Mouse (Mus musculus) gastrocnemius, adult 2 months (tissue): Measurements from ENCODE around the gene Itga5. TPM values are rescaled to one million over a fixed set of nuclear protein-coding genes. Genes with fewer than 3 reads are reported as not detected.
"Not testable (repeated sequence)": the region's sequence is repeated elsewhere in the genome, so short reads cannot be mapped to it uniquely, and the experiment has no call there.

Source experiments
- DNase-seq: peaks from one replicate; pipeline ENCODE4 v3.0.0; 2022
- H3K27ac ChIP-seq: fragments of 200-600 bp; 2 replicates; pipeline ENCODE4 v1.8.1; 2022; ENCODE audit warnings: mild to moderate bottlenecking
- H3K4me3 ChIP-seq: fragments of 200-600 bp; 2 replicates; pipeline ENCODE4 v1.8.1; 2022; ENCODE audit warnings: mild to moderate bottlenecking, moderate library complexity
- CTCF ChIP-seq: fragments of 200-600 bp; IDR thresholded peaks from 2 replicates; pipeline ENCODE4 v1.8.1; 2022; ENCODE audit warnings: antibody characterized with exemption, mild to moderate bottlenecking, moderate library complexity
- intact Hi-C: fragments of 180-260 bp; cut with DNase I; formaldehyde crosslinking; loops from one replicate; pipeline ENCODE4 v1.15.1; 2025
- long read RNA-seq, 2 experiments: library from polyadenylated mRNA; stranded (forward); transcript quantifications; one replicate each; pipeline ENCODE4 v2.0.0; 2021
- total RNA-seq, 2 experiments: library from RNA; stranded (reverse); gene quantifications; 2 replicates each; pipeline ENCODE4 v1.2.3; 2021

The Itga5 gene
- total RNA-seq = 1 to 10 TPM; 5.0 to 10.0 TPM
- long read RNA-seq, experiment 1, full-length matches to known transcripts = 18 of 31 reads
- long read RNA-seq, experiment 1, partial matches to known transcripts = 11 of 31 reads
- long read RNA-seq, experiment 1, other reads (novel, unspliced or antisense) = 2 of 31 reads
- long read RNA-seq, experiment 2, full-length matches to known transcripts = 6 of 14 reads
- long read RNA-seq, experiment 2, partial matches to known transcripts = 5 of 14 reads
- long read RNA-seq, experiment 2, other reads (novel, unspliced or antisense) = 3 of 14 reads

DNA sequence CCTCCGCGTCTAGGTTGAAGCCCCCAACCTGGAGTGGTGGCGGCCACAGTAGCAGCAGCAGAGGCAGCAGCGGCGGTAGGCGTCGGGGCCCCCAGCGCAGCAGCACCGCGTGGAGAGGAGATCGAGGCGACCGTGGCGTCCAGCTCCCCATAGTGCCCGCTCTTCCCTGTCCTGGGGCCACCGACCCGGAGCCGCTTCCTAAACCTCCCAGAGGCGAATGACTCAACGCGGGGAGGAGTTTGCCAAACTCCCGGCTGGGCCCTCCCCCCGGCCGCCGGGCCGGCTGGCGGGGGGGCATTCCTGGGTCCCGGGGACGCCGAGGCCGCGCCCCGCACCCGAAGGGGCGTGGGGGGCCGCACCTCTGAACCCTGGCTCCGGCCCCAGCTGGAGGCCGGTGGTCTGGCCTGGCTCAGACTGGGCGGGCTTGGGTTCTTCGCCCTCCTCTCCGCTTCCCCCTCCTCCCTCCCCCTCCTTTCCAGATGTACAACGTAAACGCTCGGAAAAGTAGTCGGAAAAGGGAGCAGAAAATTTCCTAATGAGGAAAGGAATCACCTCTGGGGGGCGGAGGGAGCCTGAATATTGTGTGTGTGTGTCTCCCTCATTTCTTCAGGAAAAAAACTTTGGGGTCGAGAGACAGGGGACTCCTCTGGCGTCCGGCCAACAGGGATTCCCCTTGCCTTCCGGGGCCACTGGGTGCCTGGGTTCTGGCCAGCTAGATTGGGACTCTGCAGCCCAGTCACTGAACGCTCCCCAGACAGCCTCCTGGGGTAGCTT is at the start of gene Itga5:
Gene Itga5, minus strand, starts transcription at position 388 of the 774 bp plus-strand sequence.
- peak; percentile 91 for DNase-seq
- intact Hi-C loops = no loop called here
- peak within 1 kb of the TSS; percentile 96 for H3K27ac ChIP-seq
- H3K4me3 ChIP-seq = peak within 1 kb of the TSS; percentile 98
- no peak for TF ChIP-seq CTCF

DNA sequence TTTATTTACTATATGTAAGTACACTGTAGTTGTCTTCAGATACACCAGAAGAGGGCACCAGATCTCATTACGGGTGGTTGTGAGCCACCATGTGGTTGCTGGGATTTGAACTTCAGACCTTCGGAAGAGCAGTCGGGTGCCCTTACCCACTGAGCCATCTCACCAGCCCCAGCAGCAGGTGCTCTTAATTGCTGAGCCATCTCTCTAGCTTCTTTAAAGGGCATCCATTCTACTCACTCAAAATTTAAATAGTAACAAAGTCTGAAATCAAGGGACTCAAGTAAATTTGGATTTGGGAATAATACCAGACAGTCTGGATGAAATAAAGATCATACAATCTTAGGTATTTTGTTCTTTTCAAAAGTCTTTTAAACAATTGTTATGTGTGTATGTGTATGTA is 39.0 kb upstream of the Itga5 start:
- DNase-seq, H3K27ac ChIP-seq, H3K4me3 ChIP-seq, intact Hi-C loops: not testable (repeated sequence)

DNA sequence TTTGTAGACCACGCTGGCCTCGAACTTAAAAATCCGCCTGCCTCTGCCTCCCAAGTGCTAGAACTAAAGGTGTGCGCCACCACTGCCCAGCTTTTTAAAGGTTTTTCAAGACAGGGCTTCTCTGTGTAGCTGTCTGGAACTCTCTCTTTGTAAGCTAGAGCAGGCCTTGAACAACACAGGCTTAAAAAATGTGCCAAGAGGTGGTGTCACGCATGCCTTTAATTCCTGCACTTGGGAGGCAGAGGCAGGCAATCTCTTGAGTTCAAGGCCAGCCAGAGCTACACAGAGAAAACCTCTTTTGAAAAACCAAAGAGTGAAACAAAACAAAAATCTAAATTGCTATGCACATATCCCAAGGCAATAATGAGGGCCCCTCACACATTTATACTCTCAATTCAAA is 34.8 kb upstream of the Itga5 start:
- DNase-seq = no peak
- H3K4me3 ChIP-seq = no peak overlapping the region
- TF ChIP-seq CTCF = no peak
- intact Hi-C loops = no loop called here
- H3K27ac ChIP-seq = no peak overlapping the region

DNA sequence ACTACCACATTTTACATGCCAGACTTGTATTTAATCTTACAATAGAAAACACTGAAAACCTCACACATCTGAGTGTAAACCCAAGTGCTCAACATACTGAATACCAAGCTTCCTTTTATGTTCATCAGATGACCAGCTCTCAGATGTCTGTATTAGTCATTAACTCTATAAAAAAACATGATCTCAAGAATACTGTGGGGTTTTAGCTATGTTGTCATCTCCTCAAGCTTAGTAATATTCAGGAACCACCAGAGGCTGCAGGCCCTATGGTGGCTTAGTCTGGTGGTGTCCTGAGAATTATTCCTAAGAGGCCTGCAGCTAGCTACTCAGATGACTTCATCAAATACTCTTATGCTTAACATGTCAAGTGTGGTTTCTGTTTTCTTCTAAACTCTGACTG is 27.0 kb upstream of the Itga5 start:
- TF ChIP-seq CTCF = no peak
- Histone ChIP-seq H3K4me3 (no peak overlapping the region), H3K27ac (no peak overlapping the region)
- intact Hi-C loops = no loop called here
- DNase-seq = no peak

DNA sequence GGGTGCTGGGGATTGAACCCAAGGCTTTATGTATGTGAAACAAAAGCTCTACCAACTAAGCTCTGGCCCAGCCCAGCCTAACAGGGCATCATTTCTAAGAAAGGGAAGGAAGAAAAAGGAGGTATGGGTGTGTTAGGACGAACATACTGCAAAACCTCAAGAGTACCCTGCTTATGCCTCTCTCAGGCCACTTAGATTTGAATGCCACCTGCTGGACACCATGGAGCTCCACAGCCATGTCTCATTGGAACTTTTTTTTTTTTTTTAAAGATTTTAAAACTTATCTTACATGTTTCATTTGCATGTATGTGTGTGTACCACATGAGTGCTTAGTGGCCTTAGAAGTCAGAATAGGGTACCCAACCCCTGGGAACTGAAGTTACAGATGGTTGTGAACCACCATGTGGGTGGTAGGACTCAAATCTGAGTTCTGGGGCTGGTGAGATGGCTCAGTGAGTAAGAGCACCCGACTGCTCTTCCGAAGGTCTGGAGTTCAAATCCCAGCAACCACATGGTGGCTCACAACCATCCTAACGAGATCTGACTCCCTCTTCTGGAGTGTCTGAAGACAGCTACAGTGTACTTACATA is 22.1 kb upstream of the Itga5 start:
- Histone ChIP-seq H3K27ac (no peak overlapping the region), H3K4me3 (no peak overlapping the region)
- peak; percentile 85 for TF ChIP-seq CTCF
- intact Hi-C loops = loop anchor here (1.0 kb wide), 1 partner anchor 41 kb away; no protein-coding TSS in a partner anchor
- no peak for DNase-seq

DNA sequence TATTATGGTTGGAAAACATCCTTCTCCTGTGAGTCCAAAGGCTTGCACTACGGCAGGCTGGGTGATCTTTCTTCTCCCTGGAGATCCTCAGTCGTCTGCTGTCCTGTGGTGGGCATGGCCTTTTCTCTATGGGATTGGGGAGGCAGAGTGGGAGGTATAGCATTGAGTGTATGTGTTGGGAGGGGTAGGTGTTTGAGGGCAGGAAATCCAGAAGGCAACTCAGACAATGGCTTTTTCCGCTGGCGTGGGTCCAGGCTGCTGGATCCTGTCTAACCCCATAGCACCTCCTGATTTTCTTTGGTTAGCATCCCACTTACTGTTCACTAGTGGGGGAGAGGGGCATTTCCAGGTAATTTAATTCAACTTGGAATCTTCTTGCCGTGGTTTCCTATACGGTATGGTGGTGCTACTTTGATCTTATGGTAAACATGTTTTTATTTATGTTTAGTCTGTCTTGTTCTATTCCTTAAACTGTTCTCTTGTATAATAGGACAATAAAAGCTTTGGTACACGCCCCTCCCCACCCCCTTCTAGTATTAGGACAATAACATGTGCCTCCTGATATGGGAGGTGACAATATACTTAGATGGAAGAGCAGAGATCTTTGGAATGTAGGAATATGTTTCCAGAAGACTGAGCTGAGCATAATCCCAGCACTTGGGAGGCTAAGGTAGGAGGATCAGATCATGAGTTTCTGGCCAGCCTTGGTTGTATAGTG is 17.4 kb upstream of the Itga5 start:
- TF ChIP-seq CTCF = no peak
- intact Hi-C loops = no loop called here
- H3K27ac ChIP-seq = peak overlapping the region; percentile 78
- DNase-seq = peak; percentile 68
- peak overlapping the region; percentile 1 for H3K4me3 ChIP-seq

DNA sequence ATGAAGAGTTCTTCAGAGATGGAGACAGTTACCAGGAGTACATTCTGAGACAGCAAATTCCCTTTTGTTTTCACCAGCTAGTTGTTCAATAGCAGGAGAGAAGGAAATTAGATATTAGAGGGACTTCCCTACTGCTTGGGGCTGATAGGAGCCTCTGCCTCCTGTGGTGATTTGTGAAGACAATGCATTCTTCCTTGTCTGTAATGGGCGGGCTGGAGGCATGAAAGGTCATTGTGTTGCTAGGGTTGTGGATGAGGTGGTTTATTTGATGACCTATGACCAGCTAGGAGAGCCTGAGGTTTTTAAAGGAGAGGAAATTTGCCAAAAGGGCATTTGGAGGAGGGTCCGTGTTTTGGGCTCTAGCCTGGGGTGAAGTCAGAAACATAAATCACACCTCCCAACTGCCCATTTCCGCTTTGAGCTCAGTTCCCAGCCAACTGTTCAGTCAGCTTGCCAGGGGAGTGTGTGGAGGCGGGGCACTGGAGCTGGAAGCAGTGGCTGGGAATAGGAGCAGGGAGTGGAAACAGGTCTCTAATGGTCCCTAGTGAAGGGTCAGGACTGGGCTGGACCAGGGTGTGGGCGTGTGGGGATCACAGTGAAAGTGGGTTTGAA is 16.3 kb upstream of the Itga5 start:
- intact Hi-C loops = no loop called here
- DNase-seq = peak; percentile 67
- Histone ChIP-seq H3K4me3 (no peak overlapping the region; the same call in 1 of the 2 replicates), H3K27ac (peak overlapping the region; percentile 78)
- no peak for TF ChIP-seq CTCF

DNA sequence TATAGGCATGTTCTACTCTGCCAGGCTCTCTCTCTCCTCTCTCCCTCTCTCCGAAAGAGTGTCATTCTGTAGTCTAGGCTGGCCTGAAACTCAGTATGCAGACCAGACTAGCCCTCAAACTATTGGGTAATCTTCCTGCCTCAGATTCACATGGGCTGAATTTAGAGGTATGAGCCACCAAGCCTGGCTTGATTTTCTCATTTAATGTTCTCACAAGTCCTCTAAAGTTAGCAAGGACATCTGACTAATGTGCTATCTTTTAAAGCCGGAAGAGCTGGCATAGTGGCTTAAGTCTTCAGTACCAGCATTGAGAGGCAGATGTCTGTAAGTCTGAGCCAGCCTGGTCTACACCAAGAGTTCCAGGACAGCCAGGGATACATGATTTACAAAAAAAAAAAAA is 15.5 kb upstream of the Itga5 start:
- DNase-seq = no peak
- TF ChIP-seq CTCF = no peak
- intact Hi-C loops = no loop called here
- no peak overlapping the region for H3K4me3 ChIP-seq
- H3K27ac ChIP-seq = peak overlapping the region; percentile 78

DNA sequence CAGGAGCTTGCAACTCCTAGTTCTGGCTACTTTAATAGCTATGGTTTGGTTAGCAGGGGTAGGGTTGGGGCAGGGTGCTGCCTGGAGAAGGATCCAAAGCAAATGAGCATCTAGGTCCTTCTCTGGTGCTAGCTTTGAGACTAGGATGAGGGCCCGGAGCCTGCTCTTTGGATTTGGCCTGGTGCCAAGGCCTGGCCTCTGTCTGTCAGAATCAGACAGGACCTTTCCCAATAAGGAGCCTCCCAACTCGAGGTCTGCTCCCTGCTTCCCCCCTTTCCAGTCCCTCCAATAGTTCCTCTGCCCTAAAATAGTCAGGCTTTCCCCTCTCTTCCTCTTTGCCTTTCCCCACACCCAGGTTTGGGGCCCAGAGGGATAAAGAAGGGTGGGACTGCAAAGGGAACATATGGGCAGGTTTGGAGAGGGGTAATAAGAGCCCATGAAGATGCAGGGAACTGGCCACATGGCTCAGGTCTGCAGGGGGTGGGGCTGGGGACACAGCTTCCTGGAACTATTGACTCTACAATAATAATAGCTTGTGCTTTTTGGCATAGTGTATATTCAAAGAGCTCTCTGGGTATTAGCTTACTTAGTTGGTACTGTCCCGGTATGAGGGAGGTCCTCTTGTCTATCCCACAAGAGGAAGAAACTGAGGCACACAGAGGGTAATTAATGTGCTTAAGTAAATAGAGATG is 12.2 kb upstream of the Itga5 start:
- Histone ChIP-seq H3K4me3 (no peak overlapping the region), H3K27ac (peak overlapping the region; percentile 72)
- DNase-seq = peak; percentile 45
- intact Hi-C loops = no loop called here
- TF ChIP-seq CTCF = no peak

DNA sequence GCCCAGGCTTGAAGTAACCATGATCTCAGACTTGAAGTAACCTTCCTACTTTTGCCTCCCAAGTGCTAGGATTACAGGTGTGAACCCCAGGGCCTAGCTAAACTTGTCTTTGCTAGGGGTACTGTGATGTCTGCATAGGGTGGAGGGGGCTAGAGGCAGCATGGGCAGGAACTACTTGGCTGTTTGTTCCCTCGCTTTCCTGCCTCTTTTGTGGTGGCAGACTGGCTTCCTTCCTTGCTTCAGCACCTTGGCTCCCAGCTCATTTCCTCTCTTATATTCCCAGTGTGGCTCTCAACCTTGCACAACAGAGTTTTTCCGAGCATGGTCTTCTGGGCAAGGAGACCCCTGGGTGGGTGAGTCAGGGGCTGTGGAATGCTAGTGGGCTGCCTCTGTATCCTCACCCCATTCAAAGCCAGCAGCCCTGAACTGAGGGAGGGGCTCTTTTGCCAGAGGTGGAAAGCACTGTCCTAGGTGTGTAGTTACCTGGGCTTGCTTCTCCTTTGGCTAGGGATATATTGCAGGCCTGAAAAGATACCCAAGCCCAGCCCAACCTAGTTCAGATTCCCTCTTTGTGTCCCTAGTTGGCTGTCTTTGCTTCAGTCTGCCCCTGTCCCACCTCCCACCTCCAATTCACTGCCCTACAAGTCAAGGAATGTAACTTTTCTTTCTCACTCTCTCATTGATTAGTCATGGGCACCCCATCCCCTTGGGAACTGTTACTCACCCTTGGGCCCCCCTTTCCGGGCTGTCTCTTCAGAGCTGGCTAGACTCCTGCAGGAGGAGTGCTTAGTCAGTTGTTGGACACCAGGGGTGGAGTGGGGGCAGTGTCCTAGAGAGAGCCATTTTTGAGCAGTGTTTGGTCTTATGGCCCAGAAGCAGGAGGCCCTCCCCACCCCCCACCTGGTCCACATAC is 11.4 kb upstream of the Itga5 start:
- no peak for TF ChIP-seq CTCF
- Histone ChIP-seq H3K4me3 (no peak overlapping the region), H3K27ac (peak overlapping the region; percentile 72)
- no peak for DNase-seq
- intact Hi-C loops = no loop called here

DNA sequence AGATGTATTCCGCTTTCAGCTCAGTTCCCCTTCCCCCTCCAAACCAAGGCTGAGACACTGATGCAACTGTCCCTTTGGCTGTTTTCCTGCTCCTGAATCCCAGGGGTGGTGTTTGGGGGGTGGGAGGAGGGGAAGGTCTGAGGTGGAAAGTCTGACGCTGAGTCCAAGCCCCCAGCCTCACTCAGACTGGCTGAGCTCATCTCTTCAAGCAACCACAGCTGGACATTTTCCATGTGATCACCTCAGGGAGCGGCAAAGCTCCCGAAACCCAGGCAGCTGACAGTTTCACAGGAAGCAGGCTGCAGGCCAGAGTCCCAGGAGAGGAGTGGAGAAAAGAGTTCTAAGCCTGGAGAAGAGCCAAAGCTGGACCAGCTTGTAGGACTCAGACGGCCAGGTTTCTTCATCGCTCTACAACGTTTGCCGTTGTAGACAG is 10.3 kb upstream of the Itga5 start:
- intact Hi-C loops = no loop called here
- peak; percentile 54 for DNase-seq
- H3K4me3 ChIP-seq = no peak overlapping the region
- H3K27ac ChIP-seq = peak overlapping the region; percentile 72
- TF ChIP-seq CTCF = no peak
